Mouse (Mus musculus): ENCODE data around the gene Tas2r136.
A peak's percentile ranks its signal among the peaks of the same experiment; 100 is the strongest.

Gene Tas2r136

GRCm38 (mm10) chr6:132778062-132778461 lies at the start of gene Tas2r136:
TSS of gene Tas2r136 (minus strand) at chr6:132778162.
- no peak for DNase-seq (ENCODE audit: extremely low spot score)

DNA sequence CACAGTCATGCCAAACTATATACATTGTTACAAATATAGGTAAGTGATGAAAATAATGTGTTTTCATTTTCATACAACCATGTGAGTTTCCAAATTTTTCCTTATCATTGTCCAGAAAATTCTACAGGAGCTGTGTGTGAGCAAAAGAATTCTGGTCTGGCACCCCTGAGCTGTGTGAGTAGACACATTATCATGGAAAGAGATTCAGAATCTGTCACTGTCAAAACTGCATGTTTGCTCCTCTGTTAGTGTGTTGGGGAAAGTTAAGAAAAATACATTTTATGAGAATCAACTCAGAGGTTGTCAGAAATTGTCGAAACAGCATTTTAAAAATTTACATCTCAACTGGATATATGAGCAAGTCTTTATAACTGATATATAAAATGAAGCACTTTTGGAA lies 24.6 kb upstream of the Tas2r136 start, which contains the start of gene Tas2r117:
Gene Tas2r117 (plus strand): TSS at position 301 of the 400 bp plus-strand sequence.
- DNase-seq (ENCODE audit: extremely low spot score), result no peak

GRCm38 (mm10) chr6:132795393-132795792 lies 17.4 kb upstream of the Tas2r136 start:
- peak; percentile 56 for DNase-seq (ENCODE audit: extremely low spot score)

- no peak for DNase-seq (ENCODE audit: extremely low spot score)
Observed at GRCm38 (mm10) chr6:132761831-132762230, 16.1 kb downstream of the Tas2r136 start, which contains the start of gene Tas2r102. TSS of gene Tas2r102 (plus strand) at chr6:132762131.

DNA sequence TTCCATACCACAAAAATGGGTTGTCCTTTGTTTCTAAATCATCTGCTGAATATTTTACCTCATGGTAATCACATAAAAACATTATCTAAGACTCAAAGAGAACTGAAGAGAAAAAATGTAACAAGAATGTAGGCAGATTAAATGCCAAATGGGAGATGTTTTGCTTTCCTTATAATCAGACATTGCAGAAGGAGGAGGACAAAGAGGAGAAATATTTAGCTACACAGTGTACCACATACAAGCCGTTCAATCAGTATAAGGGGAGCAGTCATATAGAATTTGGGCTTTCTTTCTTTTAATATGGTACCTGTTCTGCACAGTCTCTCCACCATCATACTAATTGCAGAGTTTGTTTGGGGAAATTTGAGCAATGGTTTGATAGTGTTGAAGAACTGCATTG lies 23.5 kb downstream of the Tas2r136 start, which contains the start of gene Tas2r124:
Gene Tas2r124 (plus strand): TSS at position 301 of the 400 bp plus-strand sequence.
- DNase-seq (ENCODE audit: extremely low spot score), result no peak

GRCm38 (mm10) chr6:132750206-132750605 lies 27.8 kb downstream of the Tas2r136 start:
- no peak for DNase-seq (ENCODE audit: extremely low spot score)

- DNase-seq (ENCODE audit: extremely low spot score), result no peak
Observed at GRCm38 (mm10) chr6:132737935-132738334, 40.0 kb downstream of the Tas2r136 start, which contains the start of gene Tas2r115. TSS of gene Tas2r115 (minus strand) at chr6:132738035.
